Mouse (Mus musculus) forebrain, postnatal 0 days (tissue): ENCODE measurements at regions not wholly inside any gene's neighbourhood (a gene's known extent, or its start where the extent isn't known, plus 50 kb on each side); places are given as distances from the start of the nearest gene placed in this dataset.
A peak's percentile ranks its signal among the peaks of the same experiment; 100 is the strongest.

Experiments used
- ATAC-seq: fragments of 200-750 bp; cut with Nextera tagmentation; 2 replicates; pipeline ENCODE4 v1.8.0; 2017; ENCODE audit warnings: mild to moderate bottlenecking, moderate library complexity
- DNase-seq: peaks from one replicate; pipeline ENCODE4 v3.0.0-alpha.2; 2015
- H3K27ac ChIP-seq: fragments of 300-500 bp; sonication (generic); 2 replicates; pipeline ENCODE4 v1.5.1; 2014; ENCODE audit warnings: low read depth, mild to moderate bottlenecking, antibody characterized with exemption, low read length, moderate library complexity, mixed read lengths
- H3K27me3 ChIP-seq: fragments of 300-500 bp; sonication (generic); 2 replicates; pipeline ENCODE4 v1.6.1; 2014; ENCODE audit warnings: mild to moderate bottlenecking, low read length, mixed read lengths; ENCODE audit not compliant: insufficient read depth
- H3K36me3 ChIP-seq: fragments of 300-500 bp; sonication (generic); 2 replicates; pipeline ENCODE4 v1.6.1; 2014; ENCODE audit warnings: mild to moderate bottlenecking, moderate library complexity; ENCODE audit not compliant: insufficient read depth
- H3K4me1 ChIP-seq: fragments of 300-500 bp; sonication (generic); 2 replicates; pipeline ENCODE4 v1.6.1; 2014; ENCODE audit warnings: antibody characterized with exemption; ENCODE audit not compliant: insufficient read depth
- H3K4me2 ChIP-seq: fragments of 300-500 bp; sonication (generic); 2 replicates; pipeline ENCODE4 v1.6.1; 2014; ENCODE audit warnings: low read depth, mild to moderate bottlenecking, moderate library complexity
- H3K4me3 ChIP-seq: fragments of 300-500 bp; sonication (generic); 2 replicates; pipeline ENCODE4 v1.5.1; 2014; ENCODE audit warnings: low read depth, low read length, mixed read lengths
- H3K9ac ChIP-seq: fragments of 300-500 bp; sonication (generic); 2 replicates; pipeline ENCODE4 v1.6.1; 2014; ENCODE audit warnings: mild to moderate bottlenecking
- H3K9me3 ChIP-seq: fragments of 300-500 bp; sonication (generic); 2 replicates; pipeline ENCODE4 v1.6.1; 2016; ENCODE audit warnings: low read length
- CTCF ChIP-seq: sonication (generic); IDR thresholded peaks from 2 replicates; pipeline ENCODE4 v1.5.1; 2016; ENCODE audit warnings: antibody characterized with exemption, control low read depth, low read depth
- WGBS: fragments of 180-500 bp; shearing (Covaris S2); extraction: QIAGEN DNeasy Blood & Tissue Kit; methylation state at CpG from one replicate; pipeline ENCODE4 v1.1.7; 2014; 5-methylcytosine and 5-hydroxymethylcytosine counted together

GRCm38 (mm10) chr11:56131339-56131823, 90.6 kb upstream of the Nmur2 start:
- DNase-seq (peak; percentile 92), ATAC-seq (peak; percentile 89)
- 0 out of 2 replicates have a peak overlapping the region, but pooled peaks have one; percentile 12 for H3K4me3 ChIP-seq
- H3K4me2 ChIP-seq, result peak overlapping the region; percentile 40
- TF ChIP-seq CTCF, result peak; percentile 97
- H3K36me3 ChIP-seq, result no peaks in the 10 kb centered on the region
- no peaks in the 10 kb centered on the region for H3K27me3 ChIP-seq
- WGBS, result 19% methylated on average over 15 of the region's 15 CpGs
- no peaks in the 10 kb centered on the region for H3K9me3 ChIP-seq
- no peak overlapping the region for H3K27ac ChIP-seq
- peaks cover 4% of the 10 kb centered on the region; the same call in 1 of the 2 replicates for H3K4me1 ChIP-seq
- H3K9ac ChIP-seq, result peak overlapping the region; percentile 22; the same call in 1 of the 2 replicates

DNA sequence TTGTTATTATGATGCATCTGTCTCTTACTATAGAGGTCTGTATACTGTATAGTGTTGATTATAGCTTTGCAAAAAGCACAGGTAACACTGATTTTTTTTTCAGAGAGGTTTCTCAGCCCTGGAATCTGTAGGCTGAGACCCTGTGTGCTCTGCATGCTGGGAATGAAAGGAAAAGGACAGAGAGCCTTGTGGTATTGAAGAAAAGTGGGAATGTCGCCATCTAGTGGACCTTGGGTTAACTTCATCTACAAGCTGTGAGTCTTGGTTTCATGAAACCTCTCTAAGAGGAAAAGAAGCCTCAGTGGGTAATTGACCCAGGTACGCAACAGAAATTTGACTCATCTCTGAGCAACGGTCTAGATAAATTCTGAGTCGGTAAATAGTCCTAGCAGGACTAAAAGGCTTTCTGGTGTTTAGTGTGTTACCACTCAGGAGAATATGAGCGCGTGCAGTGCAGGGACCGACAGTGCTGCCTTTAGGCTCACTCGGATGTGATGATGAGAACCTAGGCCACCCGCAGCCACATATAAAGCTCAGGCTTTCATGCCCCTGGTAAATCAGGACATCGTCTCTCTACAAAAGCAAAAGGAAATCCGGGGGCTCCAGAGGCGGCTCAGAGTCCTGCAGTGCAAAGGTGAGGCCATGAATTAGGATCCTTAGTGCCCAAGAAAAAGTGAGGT, 75.9 kb upstream of the Nmur2 start:
- ATAC-seq, result peak; percentile 78
- Histone ChIP-seq H3K36me3 (no peaks in the 10 kb centered on the region), H3K27me3 (no peaks in the 10 kb centered on the region), H3K9ac (no peak overlapping the region), H3K4me3 (no peak overlapping the region), H3K27ac (no peak overlapping the region), H3K4me1 (no peaks in the 10 kb centered on the region), H3K9me3 (no peaks in the 10 kb centered on the region), H3K4me2 (no peak overlapping the region)
- WGBS, result 52% methylated on average over 12 of the region's 12 CpGs
- peak; percentile 83 for DNase-seq
- peak; percentile 80 for TF ChIP-seq CTCF

GRCm38 (mm10) chr11:56107929-56108328, 67.1 kb upstream of the Nmur2 start:
- H3K4me1 ChIP-seq, result no peaks in the 10 kb centered on the region
- no peak overlapping the region for H3K9ac ChIP-seq
- no peak overlapping the region for H3K4me2 ChIP-seq
- H3K9me3 ChIP-seq, result no peaks in the 10 kb centered on the region
- ATAC-seq, result peak; percentile 60
- DNase-seq, result peak; percentile 83
- H3K36me3 ChIP-seq, result no peaks in the 10 kb centered on the region
- 19% methylated on average over 3 of the region's 3 CpGs for WGBS
- TF ChIP-seq CTCF, result peak; percentile 90
- no peak overlapping the region for H3K4me3 ChIP-seq
- H3K27ac ChIP-seq, result no peak overlapping the region
- H3K27me3 ChIP-seq, result no peaks in the 10 kb centered on the region

- 30% methylated on average over 4 of the region's 4 CpGs for WGBS
- H3K9ac ChIP-seq, result no peak overlapping the region
These were observed 64.8 kb upstream of the Nmur2 start for GRCm38 (mm10) chr11:56105632-56106031.

GRCm38 (mm10) chr11:56092891-56093290, 52.1 kb upstream of the Nmur2 start:
- Histone ChIP-seq H3K36me3 (no peaks in the 10 kb centered on the region), H3K4me1 (no peaks in the 10 kb centered on the region), H3K27ac (no peak overlapping the region), H3K27me3 (no peaks in the 10 kb centered on the region), H3K9ac (no peak overlapping the region), H3K9me3 (no peaks in the 10 kb centered on the region), H3K4me2 (no peak overlapping the region), H3K4me3 (no peak overlapping the region)
- DNase-seq (no peak), ATAC-seq (no peak)
- 59% methylated on average over 2 of the region's 2 CpGs for WGBS
- no peak for TF ChIP-seq CTCF

More at GRCm38 (mm10) chr11:56105632-56106031, 64.8 kb upstream of the Nmur2 start:
- no peaks in the 10 kb centered on the region for H3K4me1 ChIP-seq
- no peaks in the 10 kb centered on the region for H3K36me3 ChIP-seq
- TF ChIP-seq CTCF, result peak; percentile 88
- no peaks in the 10 kb centered on the region for H3K27me3 ChIP-seq
- no peak overlapping the region for H3K4me2 ChIP-seq
- no peak overlapping the region for H3K27ac ChIP-seq
- DNase-seq, result peak; percentile 92
- no peak overlapping the region for H3K4me3 ChIP-seq
- no peaks in the 10 kb centered on the region for H3K9me3 ChIP-seq
- ATAC-seq, result peak; percentile 43
